Mouse (Mus musculus) left cerebral cortex, postnatal 36 days (tissue): ENCODE results near the gene Agap2. TPM values are rescaled to one million over a fixed set of nuclear protein-coding genes. Genes with fewer than 3 reads are reported as not detected.
A peak's percentile ranks its signal among the peaks of the same experiment; 100 is the strongest.
"Not testable (repeated sequence)": the region's sequence is repeated elsewhere in the genome, so short reads cannot be mapped to it uniquely, and the experiment has no call there.

ENCODE experiments used
- DNase-seq, 2 experiments: peaks; one replicate each; pipeline ENCODE4 v3.0.0; 2021 to 2022; ENCODE audit warnings: low spot score in 2 of 2, mixed read lengths in 1 of 2
- intact Hi-C: fragments of 180-260 bp; cut with DNase I; formaldehyde crosslinking; loops from one replicate; pipeline ENCODE4 v1.15.1; 2025
- total RNA-seq, 2 experiments: library from RNA; stranded (reverse); gene quantifications; 2 replicates each; pipeline ENCODE4 v1.2.3; 2021

Agap2 gene
- total RNA-seq, 2 experiments from 2014 or later = 680 to 686 TPM

- intact Hi-C loops = loop anchor here (2.0 to 5.0 kb wide), 2 partner anchors 41 to 104 kb away; partner anchors contain the start of gene B4galnt1
- DNase-seq = peak; percentile 62 to 75
Measured at GRCm38 (mm10) chr10:127123436-127123805, 48.3 kb downstream of the Agap2 start.

- intact Hi-C loops = no loop called here
- DNase-seq = no peak
Measured at GRCm38 (mm10) chr10:127125210-127126001, 50.3 kb downstream of the Agap2 start.

- no peak for DNase-seq
- intact Hi-C loops = no loop called here
Measured at GRCm38 (mm10) chr10:127126579-127126978, 51.5 kb downstream of the Agap2 start.

GRCm38 (mm10) chr10:127127711-127128279 is 52.7 kb downstream of the Agap2 start:
- no peak for DNase-seq
- intact Hi-C loops = no loop called here

GRCm38 (mm10) chr10:127129431-127129830 is 54.3 kb downstream of the Agap2 start:
- intact Hi-C loops = no loop called here

GRCm38 (mm10) chr10:127132469-127132868 is 57.4 kb downstream of the Agap2 start:
- intact Hi-C loops = no loop called here
- no peak for DNase-seq

More at GRCm38 (mm10) chr10:127129431-127129830, 54.3 kb downstream of the Agap2 start:
- no peak for DNase-seq

- DNase-seq, intact Hi-C loops: not testable (repeated sequence)
Measured at GRCm38 (mm10) chr10:127134394-127135035, 59.4 kb downstream of the Agap2 start.

GRCm38 (mm10) chr10:127135118-127135836 is 60.2 kb downstream of the Agap2 start:
- no peak for DNase-seq
- intact Hi-C loops = no loop called here

GRCm38 (mm10) chr10:127136510-127136909 is 61.4 kb downstream of the Agap2 start:
- intact Hi-C loops = no loop called here

GRCm38 (mm10) chr10:127137896-127138295 is 62.8 kb downstream of the Agap2 start:
- no peak for DNase-seq
- intact Hi-C loops = no loop called here

More at GRCm38 (mm10) chr10:127136510-127136909, 61.4 kb downstream of the Agap2 start:
- no peak for DNase-seq

GRCm38 (mm10) chr10:127138328-127139141 is 63.5 kb downstream of the Agap2 start:
- intact Hi-C loops = no loop called here
- no peak for DNase-seq

GRCm38 (mm10) chr10:127140971-127141370 is 65.9 kb downstream of the Agap2 start:
- no peak for DNase-seq
- intact Hi-C loops = no loop called here

- intact Hi-C loops = no loop called here
- DNase-seq = no peak
Measured at GRCm38 (mm10) chr10:127141500-127141899, 66.4 kb downstream of the Agap2 start.

Other genes starting within 250 kb of the Agap2 start
- 1 to 10 TPM; 8.9 to 9.5 TPM for gene Atp23, start 173.9 kb upstream of the Agap2 start, total RNA-seq
- gene Ctdsp2, start 96.6 kb upstream of the Agap2 start, total RNA-seq = 10 to 100 TPM; 72.0 to 74.1 TPM
- under 1 TPM; 0.16 to 0.20 TPM for gene Avil, start 74.6 kb upstream of the Agap2 start, total RNA-seq
- gene Tsfm, start 44.4 kb upstream of the Agap2 start, total RNA-seq = 10 to 100 TPM; 21.7 to 28.8 TPM
- 10 to 100 TPM in 1 of 2 experiments, 1 to 10 TPM in 1; 9.2 to 10.6 TPM for gene Mettl1, start 33.9 kb upstream of the Agap2 start, total RNA-seq
- gene Eef1akmt3, start 33.8 kb upstream of the Agap2 start, total RNA-seq = not detected
- gene Cyp27b1, start 27.0 kb upstream of the Agap2 start, total RNA-seq = 1 to 10 TPM in 1 of 2 experiments, under 1 TPM in 1; 0.39 to 1.2 TPM
- gene March9, start 15.1 kb upstream of the Agap2 start, total RNA-seq = 10 to 100 TPM; 21.5 to 24.9 TPM
- 10 to 100 TPM; 76.9 to 88.1 TPM for gene Cdk4, start 11.8 kb upstream of the Agap2 start, total RNA-seq
- gene Tspan31, start 5.0 kb upstream of the Agap2 start, total RNA-seq = 10 to 100 TPM; 63.5 to 66.3 TPM
- gene Os9, start 45.8 kb downstream of the Agap2 start, total RNA-seq = 100 to 1,000 TPM; 118 to 119 TPM
- 100 to 1,000 TPM; 116 to 122 TPM for gene B4galnt1, start 89.9 kb downstream of the Agap2 start, total RNA-seq
- gene Slc26a10, start 105.4 kb downstream of the Agap2 start, total RNA-seq = 1 to 10 TPM; 1.8 to 4.4 TPM
- 100 to 1,000 TPM; 173 to 176 TPM for gene Arhgef25, start 114.8 kb downstream of the Agap2 start, total RNA-seq
- 100 to 1,000 TPM; 195 to 221 TPM for gene Dtx3, start 120.4 kb downstream of the Agap2 start, total RNA-seq
- gene Pip4k2c, start 136.3 kb downstream of the Agap2 start, total RNA-seq = 100 to 1,000 TPM in 1 of 2 experiments, 10 to 100 TPM in 1; 94.6 to 106 TPM
- gene Kif5a, start 188.1 kb downstream of the Agap2 start, total RNA-seq = 1,000 to 10,000 TPM in 1 of 2 experiments, 100 to 1,000 TPM in 1; 978 to 1,176 TPM
- 100 to 1,000 TPM; 267 to 287 TPM for gene Dctn2, start 191.1 kb downstream of the Agap2 start, total RNA-seq
- gene Mbd6, start 213.7 kb downstream of the Agap2 start, total RNA-seq = 10 to 100 TPM; 32.9 to 54.4 TPM
- 10 to 100 TPM; 54.9 to 60.1 TPM for gene Mars, start 236.5 kb downstream of the Agap2 start, total RNA-seq
- 1 to 10 TPM in 1 of 2 experiments, under 1 TPM in 1; 0.94 to 1.1 TPM for gene Arhgap9, start 246.7 kb downstream of the Agap2 start, total RNA-seq